Mouse (Mus musculus) liver, embryonic 15.5 days (tissue): ENCODE data around the gene Cops7b. TPM values are rescaled to one million over a fixed set of nuclear protein-coding genes. Genes with fewer than 3 reads are reported as not detected.
A peak's percentile ranks its signal among the peaks of the same experiment; 100 is the strongest.
"Not testable (repeated sequence)": the region's sequence is repeated elsewhere in the genome, so short reads cannot be mapped to it uniquely, and the experiment has no call there.

Source experiments
- ATAC-seq: fragments of 200-750 bp; cut with Nextera tagmentation; 2 replicates; pipeline ENCODE4 v1.8.0; 2017; ENCODE audit warnings: moderate number of reproducible peaks, mild to moderate bottlenecking, moderate library complexity; ENCODE audit not compliant: insufficient read depth
- H3K27ac ChIP-seq: fragments of 300-500 bp; sonication (generic); replicated peaks from 2 replicates; pipeline ENCODE4 v1.5.1; 2015; ENCODE audit warnings: mild to moderate bottlenecking, inconsistent platforms
- H3K27me3 ChIP-seq: fragments of 300-500 bp; sonication (generic); 2 replicates; pipeline ENCODE4 v1.6.1; 2015; ENCODE audit warnings: mild to moderate bottlenecking, inconsistent platforms
- H3K36me3 ChIP-seq: fragments of 300-500 bp; sonication (generic); replicated peaks from 2 replicates; pipeline ENCODE4 v1.6.1; 2015; ENCODE audit warnings: moderate library complexity, mild to moderate bottlenecking, inconsistent platforms
- H3K4me1 ChIP-seq: fragments of 300-500 bp; sonication (generic); replicated peaks from 2 replicates; pipeline ENCODE4 v1.6.1; 2015; ENCODE audit warnings: inconsistent platforms
- H3K4me2 ChIP-seq: fragments of 300-500 bp; sonication (generic); 2 replicates; pipeline ENCODE4 v1.6.1; 2015; ENCODE audit warnings: moderate library complexity, mild to moderate bottlenecking, inconsistent platforms
- H3K4me3 ChIP-seq: fragments of 300-500 bp; sonication (generic); replicated peaks from 2 replicates; pipeline ENCODE4 v1.5.1; 2015; ENCODE audit warnings: mild to moderate bottlenecking, inconsistent platforms
- H3K9ac ChIP-seq: fragments of 300-500 bp; sonication (generic); 2 replicates; pipeline ENCODE4 v1.6.1; 2015; ENCODE audit warnings: moderate library complexity, mild to moderate bottlenecking, inconsistent platforms
- H3K9me3 ChIP-seq: fragments of 300-500 bp; sonication (generic); replicated peaks from 2 replicates; pipeline ENCODE4 v1.6.1; 2016; ENCODE audit warnings: inconsistent platforms
- WGBS: fragments of 180-500 bp; shearing (Covaris S2); methylation state at CpG from one replicate; pipeline ENCODE4 v1.1.7; 2015; ENCODE audit warnings: mixed read lengths; ENCODE audit not compliant: insufficient replicate concordance; 5-methylcytosine and 5-hydroxymethylcytosine counted together
- polyA plus RNA-seq: library from polyadenylated mRNA; unstranded; fragments of >200 nt; fragmentation: Nextera tagmentation; extraction: Ambion mirVana; gene quantifications from 2 replicates; pipeline ENCODE4 v1.2.1, GENCODE M21; 2015

The Cops7b gene
- polyA plus RNA-seq = 13.1 and 13.4 TPM in 2 replicates

DNA sequence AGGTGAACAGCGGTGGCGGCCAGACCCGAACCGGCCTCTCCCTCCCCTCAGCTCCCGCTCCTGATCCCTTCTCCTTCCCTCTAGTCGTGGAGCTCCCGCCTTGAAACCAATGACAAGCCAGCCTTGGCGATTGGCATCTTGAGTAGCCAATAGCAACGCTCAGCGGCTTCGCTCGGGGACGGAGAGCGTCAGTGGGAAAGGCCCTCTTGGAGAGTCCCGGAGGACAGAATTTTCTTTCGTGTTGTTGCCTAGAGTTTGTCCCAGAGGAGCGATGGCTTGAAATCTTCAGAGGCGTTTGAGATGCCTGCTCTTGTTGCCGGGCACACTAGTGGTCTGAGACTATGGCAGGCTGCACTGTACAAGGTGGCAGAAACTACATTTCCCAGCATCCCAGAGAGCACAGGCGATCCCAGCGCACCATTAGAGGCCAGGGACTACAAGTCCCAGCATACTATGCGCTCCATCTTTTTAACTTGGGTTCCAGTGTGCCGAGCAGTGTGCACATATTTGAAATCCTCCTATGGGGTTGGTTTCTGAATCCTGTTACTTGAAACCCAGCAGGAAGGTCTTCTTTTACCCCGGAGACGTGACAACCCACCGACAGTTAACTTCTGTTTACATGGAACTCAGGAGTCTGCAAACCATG is at the start of gene Cops7b, which contains the start of gene Pde6d:
Cops7b (plus strand) TSS at position 454 of the 646 bp plus-strand sequence.
Pde6d (minus strand) TSS at position 179 of the 646 bp plus-strand sequence.
- Histone ChIP-seq H3K27me3 (no peaks in the 10 kb centered on the region), H3K4me1 (peaks cover 40% of the 10 kb centered on the region), H3K4me3 (peak within 1 kb of the TSS; percentile 92), H3K9ac (peak within 1 kb of the TSS; percentile 94), H3K27ac (peak within 1 kb of the TSS; percentile 82), H3K9me3 (no peaks in the 10 kb centered on the region), H3K36me3 (no peaks in the 10 kb centered on the region), H3K4me2 (peak within 1 kb of the TSS; percentile 89)
- ATAC-seq = peak; percentile 97
- WGBS = under 1% methylated on average over 26 of the region's 26 CpGs

DNA sequence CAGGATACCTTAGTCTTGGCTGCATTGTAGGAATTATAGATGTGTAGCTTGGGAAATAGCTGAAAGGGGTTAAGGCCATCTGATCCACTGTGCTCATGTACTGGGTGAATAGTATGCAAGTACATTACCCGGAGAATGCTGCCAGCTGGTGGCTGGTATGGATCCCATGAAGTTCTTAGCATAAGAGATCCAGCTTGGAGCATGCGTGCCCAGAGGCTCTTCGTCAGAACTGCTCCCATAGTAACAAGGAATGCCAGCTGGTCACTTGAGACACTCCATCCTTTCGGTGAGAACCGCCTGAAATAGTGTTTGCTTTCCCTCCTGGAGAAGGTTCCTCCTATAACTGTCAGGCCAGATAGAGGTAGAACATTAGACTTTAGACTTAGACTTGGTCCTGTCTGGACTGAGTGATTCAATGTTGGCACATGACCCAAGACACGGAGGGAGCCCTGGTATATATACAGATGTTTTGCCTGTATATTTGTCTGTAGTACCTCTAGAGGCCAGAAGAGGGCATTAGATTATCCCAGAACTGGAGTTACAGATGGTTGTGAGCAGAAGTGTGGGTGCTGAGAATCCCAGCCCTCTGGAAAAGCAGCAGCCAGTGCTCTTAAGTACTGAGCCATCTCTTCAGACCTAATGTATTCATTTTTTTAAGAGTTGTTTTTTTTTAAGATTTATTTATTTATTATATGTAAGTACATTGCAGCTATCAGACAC is 49.1 kb upstream of the Cops7b start:
- ATAC-seq = no peak
- no peak overlapping the region for H3K27ac ChIP-seq
- no peaks in the 10 kb centered on the region for H3K9me3 ChIP-seq
- H3K36me3 ChIP-seq = peaks cover 36% of the 10 kb centered on the region
- no peak overlapping the region for H3K4me2 ChIP-seq
- no peak overlapping the region for H3K9ac ChIP-seq
- WGBS = 86% methylated on average over 6 of the region's 6 CpGs
- no peak overlapping the region for H3K4me3 ChIP-seq
- H3K4me1 ChIP-seq = peaks cover 35% of the 10 kb centered on the region
- H3K27me3 ChIP-seq = no peaks in the 10 kb centered on the region

DNA sequence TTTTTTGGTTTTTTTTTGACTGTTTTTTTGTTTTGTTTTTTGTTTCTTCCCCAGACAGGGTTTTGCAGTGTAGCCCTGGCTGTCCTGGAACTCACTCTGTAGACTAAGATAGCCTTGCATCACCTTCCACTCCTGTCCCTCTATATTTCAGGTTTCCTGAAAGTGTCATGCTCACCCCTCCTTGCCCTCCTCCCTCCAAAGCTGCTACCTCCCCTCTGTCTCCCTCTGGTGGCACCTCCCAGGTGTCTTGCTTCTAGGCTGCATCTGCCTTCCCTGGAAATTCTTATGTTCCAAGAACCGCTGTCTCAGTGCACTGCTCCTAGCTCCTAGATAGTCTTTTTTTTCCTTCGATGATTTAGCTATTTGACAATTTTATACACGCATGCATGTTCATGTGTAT is 44.3 kb upstream of the Cops7b start:
- no peak for ATAC-seq
- Histone ChIP-seq H3K4me1 (peaks cover 2% of the 10 kb centered on the region; the same call in 1 of the 2 replicates), H3K27ac (no peak overlapping the region), H3K27me3 (no peaks in the 10 kb centered on the region), H3K4me2 (no peak overlapping the region), H3K36me3 (peaks cover 27% of the 10 kb centered on the region), H3K9ac (no peak overlapping the region), H3K4me3 (no peak overlapping the region), H3K9me3 (no peaks in the 10 kb centered on the region)
- WGBS = 64% methylated on average over 3 of the region's 3 CpGs

DNA sequence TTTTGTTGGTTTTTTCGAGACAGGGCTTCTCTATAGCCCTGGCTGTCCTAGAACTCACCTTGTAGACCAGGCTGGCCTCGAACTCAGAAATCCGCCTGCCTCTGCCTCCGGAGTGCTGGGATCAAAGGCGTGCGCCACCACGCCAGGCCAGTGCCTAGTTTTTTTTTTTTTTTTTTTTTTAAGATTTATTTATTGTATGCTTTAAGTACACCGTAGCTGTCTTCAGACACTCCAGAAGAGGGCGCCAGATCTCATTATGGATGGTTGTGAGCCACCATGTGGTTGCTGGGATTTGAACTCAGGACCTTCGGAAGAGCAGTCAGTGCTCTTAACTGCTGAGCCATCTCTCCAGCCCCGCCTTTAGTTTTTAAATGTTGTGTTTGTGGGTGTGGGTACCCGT is 43.1 kb upstream of the Cops7b start:
- not testable (repeated sequence) for H3K4me3 ChIP-seq, H3K4me2 ChIP-seq, ATAC-seq, H3K27me3 ChIP-seq, H3K4me1 ChIP-seq, H3K27ac ChIP-seq, H3K9ac ChIP-seq, H3K9me3 ChIP-seq
- 76% methylated on average over 12 of the region's 12 CpGs for WGBS
- H3K36me3 ChIP-seq = peaks cover 26% of the 10 kb centered on the region

DNA sequence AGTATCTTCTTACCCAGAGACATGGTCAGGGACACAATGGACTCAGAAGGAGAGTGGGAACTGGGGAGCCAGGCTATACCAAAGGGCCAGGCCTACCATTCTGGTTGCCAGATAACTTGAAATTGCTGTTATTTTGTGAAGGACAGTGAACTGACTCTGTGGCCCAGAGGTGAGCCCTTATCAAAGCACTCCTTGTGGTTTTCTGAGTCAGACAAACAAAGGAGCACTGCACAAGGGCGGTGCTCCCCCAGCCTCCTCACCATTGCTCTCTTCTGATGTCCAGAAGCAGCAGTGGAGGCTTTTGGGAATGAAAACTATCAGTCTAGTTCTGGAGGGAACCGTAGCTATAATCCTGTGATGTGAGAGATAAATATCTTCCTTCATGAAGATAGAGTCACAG is 40.1 kb upstream of the Cops7b start:
- no peak overlapping the region for H3K9ac ChIP-seq
- ATAC-seq = peak; percentile 44

DNA sequence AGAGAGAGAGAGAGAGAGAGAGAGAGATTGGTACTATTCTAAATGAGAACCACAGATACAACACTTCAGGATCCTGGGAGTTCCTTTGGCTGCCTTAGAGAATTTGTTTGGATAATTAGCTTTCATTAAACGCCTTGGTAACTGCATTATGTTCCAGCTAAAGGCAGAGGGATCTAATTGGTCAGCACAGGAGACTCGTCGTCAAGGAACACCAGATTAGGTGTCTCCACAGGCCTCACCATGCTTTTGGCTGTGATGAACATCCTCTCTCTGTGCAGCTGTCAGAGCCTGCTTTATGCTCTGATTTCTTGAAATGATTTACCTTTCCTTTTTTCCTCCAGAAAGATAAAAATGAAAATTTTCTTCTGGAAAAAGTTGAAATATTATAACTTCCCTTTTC is 35.9 kb upstream of the Cops7b start:
- Histone ChIP-seq H3K27ac (no peak overlapping the region), H3K9ac (no peak overlapping the region), H3K4me3 (no peak overlapping the region), H3K4me1 (peaks cover 7% of the 10 kb centered on the region), H3K27me3 (no peaks in the 10 kb centered on the region), H3K9me3 (no peaks in the 10 kb centered on the region), H3K4me2 (no peak overlapping the region), H3K36me3 (peaks cover 35% of the 10 kb centered on the region)
- 81% methylated on average over 3 of the region's 3 CpGs for WGBS
- ATAC-seq = no peak

More for the DNA sequence above, 40.1 kb upstream of the Cops7b start:
- 0 out of 2 replicates have a peak, but pooled peaks cover 2% of the 10 kb centered on the region for H3K4me1 ChIP-seq
- WGBS = 29% methylated on average over 2 of the region's 2 CpGs
- H3K4me2 ChIP-seq = no peak overlapping the region
- peaks cover 39% of the 10 kb centered on the region for H3K36me3 ChIP-seq
- H3K4me3 ChIP-seq = no peak overlapping the region
- H3K9me3 ChIP-seq = no peaks in the 10 kb centered on the region
- H3K27ac ChIP-seq = no peak overlapping the region
- no peaks in the 10 kb centered on the region for H3K27me3 ChIP-seq

DNA sequence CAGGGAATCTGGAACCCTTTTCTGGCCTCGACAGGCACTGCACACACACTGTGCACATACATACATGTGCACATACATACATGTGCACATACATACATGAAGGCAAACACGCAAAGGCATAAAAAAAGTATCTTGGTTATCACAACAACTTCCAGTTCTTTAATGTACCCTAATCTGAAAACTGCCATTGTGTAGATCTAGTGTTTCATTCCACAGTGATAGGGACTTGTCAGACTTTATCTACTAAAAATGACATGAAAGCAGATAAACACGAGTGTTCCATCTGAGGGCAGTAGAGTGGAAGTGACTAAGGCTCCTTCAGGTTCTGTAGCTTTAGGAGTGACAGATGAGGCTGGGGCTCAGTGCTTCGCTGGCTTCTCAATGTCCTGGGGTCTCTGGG is 31.4 kb upstream of the Cops7b start:
- H3K4me1 ChIP-seq = peaks cover 8% of the 10 kb centered on the region
- H3K27ac ChIP-seq = no peak overlapping the region
- no peaks in the 10 kb centered on the region for H3K27me3 ChIP-seq
- H3K9me3 ChIP-seq = no peaks in the 10 kb centered on the region
- no peaks in the 10 kb centered on the region; the same call in 1 of the 2 replicates for H3K36me3 ChIP-seq
- no peak overlapping the region for H3K4me2 ChIP-seq
- no peak overlapping the region for H3K4me3 ChIP-seq
- H3K9ac ChIP-seq = no peak overlapping the region
- no peak for ATAC-seq
- WGBS = 57% methylated on average over 4 of the region's 4 CpGs

DNA sequence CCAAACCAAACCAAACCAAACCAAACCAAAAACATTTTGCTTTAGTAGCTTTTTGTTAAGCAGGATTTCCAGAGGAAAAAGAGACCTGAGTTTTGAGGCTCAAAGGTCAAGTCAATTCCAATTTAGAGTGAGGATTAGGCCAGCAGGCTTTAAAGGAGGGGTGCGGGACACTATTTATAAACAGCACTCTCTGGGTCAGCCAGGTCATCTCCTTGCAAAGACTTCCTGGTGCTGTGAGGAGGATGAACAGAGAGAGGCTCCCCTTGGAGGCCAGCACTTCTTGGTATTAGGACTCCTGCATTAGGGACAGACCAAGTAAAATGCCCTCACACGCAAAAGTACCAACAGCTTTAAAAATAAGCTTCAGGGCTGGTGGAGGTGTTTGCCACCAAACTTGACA is 30.8 kb upstream of the Cops7b start:
- Histone ChIP-seq H3K4me1 (peaks cover 11% of the 10 kb centered on the region), H3K36me3 (peaks cover 2% of the 10 kb centered on the region; the same call in 1 of the 2 replicates), H3K9ac (no peak overlapping the region), H3K4me2 (no peak overlapping the region), H3K9me3 (no peaks in the 10 kb centered on the region), H3K4me3 (no peak overlapping the region), H3K27me3 (no peaks in the 10 kb centered on the region), H3K27ac (no peak overlapping the region)
- 70% methylated on average over 2 of the region's 2 CpGs for WGBS
- no peak for ATAC-seq

DNA sequence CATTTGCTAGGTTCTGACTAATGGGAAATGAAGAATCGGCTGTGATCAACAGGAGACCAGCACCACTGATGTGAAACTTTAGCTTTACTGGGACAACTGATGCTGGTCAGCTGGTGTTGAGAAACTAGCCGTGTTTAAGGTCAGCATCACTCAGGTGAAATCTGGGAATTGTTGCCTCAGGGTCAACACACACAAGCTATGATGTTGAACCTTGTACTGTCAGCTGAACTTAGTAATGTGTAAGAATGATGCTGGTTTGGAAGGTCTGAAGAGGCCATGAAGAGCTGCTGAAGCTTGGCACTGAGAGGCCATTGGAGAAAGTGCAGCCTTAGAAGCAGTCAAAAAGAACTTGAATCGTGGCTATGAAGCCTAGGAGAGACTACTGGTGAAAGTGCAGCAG is 27.0 kb upstream of the Cops7b start:
- Histone ChIP-seq H3K4me1 (peaks cover 36% of the 10 kb centered on the region), H3K27me3 (no peaks in the 10 kb centered on the region), H3K9ac (no peak overlapping the region), H3K4me2 (no peak overlapping the region), H3K36me3 (peaks cover 3% of the 10 kb centered on the region; the same call in 1 of the 2 replicates), H3K9me3 (no peaks in the 10 kb centered on the region), H3K27ac (no peak overlapping the region), H3K4me3 (no peak overlapping the region)
- peak; percentile 29; the same call in 1 of the 2 replicates for ATAC-seq
- WGBS = 65% methylated on average over 3 of the region's 3 CpGs

DNA sequence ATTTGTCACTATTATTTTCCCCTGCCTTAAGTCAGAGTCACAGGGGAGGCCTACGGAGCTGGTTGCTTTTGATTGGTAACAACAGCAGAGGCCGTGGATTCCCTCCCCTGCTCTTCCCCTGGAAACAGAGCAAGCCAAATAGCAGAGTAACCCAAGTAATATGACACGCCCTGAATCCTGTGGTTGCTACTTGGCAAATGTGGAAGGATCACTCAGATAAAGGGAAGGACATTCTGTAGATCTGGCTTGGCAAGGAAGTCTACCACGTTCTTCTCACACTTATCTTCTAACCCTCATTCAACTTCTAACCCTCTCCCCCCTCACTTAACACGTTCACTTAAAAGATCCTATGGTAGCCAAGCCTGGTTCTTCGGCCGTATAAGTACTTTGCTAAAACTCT is 24.8 kb upstream of the Cops7b start:
- H3K9ac ChIP-seq = no peak overlapping the region
- ATAC-seq = peak; percentile 71
- no peaks in the 10 kb centered on the region for H3K9me3 ChIP-seq
- H3K4me1 ChIP-seq = peaks cover 36% of the 10 kb centered on the region
- no peak overlapping the region for H3K4me3 ChIP-seq
- no peaks in the 10 kb centered on the region for H3K27me3 ChIP-seq
- peaks cover 8% of the 10 kb centered on the region; the same call in 1 of the 2 replicates for H3K36me3 ChIP-seq
- WGBS = 27% methylated on average over 7 of the region's 7 CpGs
- H3K4me2 ChIP-seq = peak overlapping the region; percentile 10
- peak overlapping the region; percentile 36; the same call in 1 of the 2 replicates for H3K27ac ChIP-seq

DNA sequence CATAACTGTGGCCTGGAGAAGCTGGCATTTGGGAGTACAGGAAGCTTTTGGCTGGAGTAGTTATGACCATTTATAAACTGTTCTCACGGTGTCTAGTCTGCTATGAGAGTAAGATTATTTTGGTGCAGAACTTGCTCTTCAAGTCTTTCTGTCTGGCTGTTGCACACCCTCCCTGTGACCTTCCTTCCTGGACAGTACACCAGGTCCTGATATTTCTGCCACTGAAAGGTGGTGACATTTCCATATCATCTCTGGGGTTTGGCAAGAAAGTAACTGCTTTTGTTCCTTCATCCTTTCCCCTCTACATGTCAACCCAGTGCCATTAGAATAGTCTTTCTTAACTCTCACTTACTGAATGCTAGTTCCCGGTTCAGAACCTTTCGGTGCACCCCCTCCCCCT is 23.5 kb upstream of the Cops7b start:
- no peak overlapping the region for H3K4me2 ChIP-seq
- H3K27me3 ChIP-seq = no peaks in the 10 kb centered on the region
- WGBS = 65% methylated on average over 3 of the region's 3 CpGs
- no peak overlapping the region for H3K27ac ChIP-seq
- ATAC-seq = no peak
- no peak overlapping the region for H3K4me3 ChIP-seq
- no peak overlapping the region for H3K9ac ChIP-seq
- peaks cover 38% of the 10 kb centered on the region for H3K4me1 ChIP-seq
- no peaks in the 10 kb centered on the region for H3K9me3 ChIP-seq
- peaks cover 16% of the 10 kb centered on the region for H3K36me3 ChIP-seq
